Mouse (Mus musculus): ENCODE measurements around the gene Ubxn6.

- no peak for TF ChIP-seq CHD2 (IDR thresholded peaks at IDR 0.05; ENCODE audit: low read depth, low read length)
- TF ChIP-seq HCFC1 (IDR thresholded peaks at IDR 0.05; ENCODE audit: borderline replicate concordance, insufficient read depth, low read length), result no peak
These were observed 57.0 kb downstream of the Ubxn6 start for GRCm38 (mm10) chr17:56017848-56018247.

Measured in ES-E14 (cell line).